Mouse (Mus musculus): ENCODE data around the gene Idua.

DNA sequence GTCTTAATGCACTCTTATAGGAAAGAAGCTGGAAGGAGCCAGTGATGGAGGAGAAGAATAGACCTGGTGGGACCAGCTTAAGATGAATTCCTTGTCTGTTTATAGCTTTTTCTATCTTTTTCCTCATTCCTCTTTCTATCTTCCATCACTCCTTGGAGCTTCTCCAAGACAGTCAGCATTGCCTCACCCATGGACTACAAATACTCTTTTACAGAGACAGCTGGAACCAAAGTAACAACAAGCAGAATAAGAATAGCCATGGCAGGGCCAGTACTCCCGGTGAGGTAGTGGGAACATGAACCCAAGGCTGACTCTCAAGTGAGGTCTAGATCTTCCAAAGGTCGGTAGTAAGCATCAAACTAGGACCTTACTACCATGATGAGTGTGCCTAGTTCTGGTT, 53.0 kb downstream of the Idua start:
- no peak for TF ChIP-seq CTCF (IDR thresholded peaks at IDR 0.05; ENCODE audit: borderline replicate concordance, control insufficient read depth, extremely low read depth, insufficient read depth, low read length, poor library complexity)
- TF ChIP-seq POLR2A (IDR thresholded peaks at IDR 0.05; ENCODE audit: control insufficient read depth, extremely low read depth, insufficient read depth, low read length, poor library complexity) = no peak

All from thymus, adult 2 months (tissue).